Mouse (Mus musculus): Measurements from ENCODE around the gene Cfap46.

Cfap46 gene

DNA sequence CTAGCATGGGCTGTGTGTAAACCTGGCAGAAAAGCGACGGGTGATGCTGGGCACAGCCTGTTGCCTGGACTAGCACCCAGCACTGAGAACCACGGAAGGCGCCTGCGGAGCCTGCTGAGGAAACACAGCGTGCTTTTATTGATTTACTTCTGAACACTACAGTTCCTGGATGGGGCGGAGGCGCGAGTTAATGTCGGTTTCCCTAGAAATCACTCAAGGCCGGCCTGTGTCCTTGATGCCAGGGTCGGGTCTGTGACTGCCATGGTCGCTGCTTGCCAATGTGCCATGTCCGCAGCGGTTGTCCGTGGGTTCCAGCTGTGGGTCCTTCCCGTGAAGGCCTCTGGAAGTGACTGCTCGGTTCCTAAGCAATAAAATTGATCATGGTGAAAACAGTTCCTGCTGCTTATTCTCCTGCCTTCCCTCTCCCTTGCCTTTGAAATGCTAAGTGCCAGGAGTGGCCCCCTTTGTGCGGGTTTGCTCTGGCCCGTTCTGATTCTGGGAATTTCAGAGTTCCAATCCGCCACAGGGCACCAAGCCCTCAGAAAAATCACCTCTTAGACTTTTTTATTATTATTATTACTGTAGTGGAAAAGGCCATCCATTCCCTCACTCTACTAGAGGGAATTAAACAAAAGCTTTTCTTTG is 104.2 kb downstream of the Cfap46 start:
- DNase-seq, result no peak

- DNase-seq, result no peak
These were observed 107.4 kb downstream of the Cfap46 start for GRCm38 (mm10) chr7:139576064-139576686.

GRCm38 (mm10) chr7:139572665-139573064 is 111.0 kb downstream of the Cfap46 start:
- DNase-seq, result no peak

- no peak for DNase-seq
These were observed 112.8 kb downstream of the Cfap46 start for GRCm38 (mm10) chr7:139570788-139571187.

GRCm38 (mm10) chr7:139566533-139566932 is 117.1 kb downstream of the Cfap46 start:
- no peak for DNase-seq

- no peak for DNase-seq
These were observed 117.6 kb downstream of the Cfap46 start for GRCm38 (mm10) chr7:139565998-139566397.

DNA sequence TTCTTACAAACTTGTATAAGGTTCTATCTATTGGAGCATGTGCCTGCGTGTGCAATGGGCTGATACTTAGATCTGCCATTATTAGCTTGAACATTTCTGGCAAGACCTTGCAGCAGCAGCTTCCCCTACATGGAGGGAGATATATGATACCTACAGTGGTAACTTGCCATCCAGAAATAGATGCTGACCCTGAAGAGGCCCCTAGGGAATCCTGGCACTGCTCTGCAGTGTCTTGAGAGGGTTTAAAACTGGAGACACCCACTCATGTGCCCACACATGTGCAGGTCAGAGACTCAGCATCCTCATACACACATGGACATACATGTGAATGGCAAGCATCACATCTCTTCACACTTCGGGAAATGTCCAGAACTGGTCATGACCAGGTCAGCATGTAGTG is 119.5 kb downstream of the Cfap46 start:
- DNase-seq, result no peak

DNA sequence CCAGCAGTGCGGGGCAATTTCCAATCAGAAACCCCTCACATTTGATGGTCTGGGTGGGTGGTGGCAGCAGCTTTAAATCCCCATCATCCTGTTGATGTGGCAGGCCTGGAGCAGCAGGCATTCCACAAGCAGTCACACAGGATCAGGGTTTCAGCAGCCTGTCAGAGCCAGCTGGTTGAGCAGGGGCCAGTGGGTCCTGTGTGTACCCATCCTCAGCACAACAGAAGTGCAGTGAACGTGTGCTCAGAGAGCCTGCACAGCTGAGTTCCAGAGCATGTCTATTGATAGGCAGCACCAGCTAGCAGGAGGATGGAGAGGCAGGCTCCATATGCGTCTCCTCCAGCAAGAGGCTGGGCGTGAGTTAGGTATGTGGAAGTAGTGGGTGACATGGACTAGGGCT is 120.2 kb downstream of the Cfap46 start:
- DNase-seq, result no peak

DNA sequence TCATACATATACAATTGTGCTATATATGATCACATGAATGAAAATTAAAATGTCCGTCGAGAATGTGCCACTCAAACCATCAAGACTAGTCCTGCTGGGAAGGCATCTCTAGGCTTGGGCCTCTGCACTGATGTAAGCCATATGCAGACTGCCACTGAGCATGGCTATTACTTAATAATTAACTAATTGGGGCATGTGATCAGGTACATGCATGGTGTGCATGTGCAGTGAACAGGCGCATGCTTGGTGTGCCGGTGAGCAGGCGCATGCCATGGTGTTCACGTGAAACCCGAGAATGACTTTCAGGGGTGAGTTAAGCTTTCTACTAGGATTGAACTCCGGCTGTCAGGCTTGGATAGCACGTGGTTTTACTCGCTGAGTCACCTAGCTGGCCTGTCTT is 124.0 kb downstream of the Cfap46 start:
- DNase-seq, result no peak

- DNase-seq, result peak; percentile 75
These were observed 126.7 kb downstream of the Cfap46 start for GRCm38 (mm10) chr7:139556746-139557526.

- DNase-seq, result peak; percentile 90
These were observed 127.3 kb downstream of the Cfap46 start for GRCm38 (mm10) chr7:139556331-139556730.

GRCm38 (mm10) chr7:139551519-139551918 is 132.1 kb downstream of the Cfap46 start:
- no peak for DNase-seq
